Mouse (Mus musculus) thymus, postnatal 4 days (tissue): Measurements from ENCODE around the gene Tuba3b.
A peak's percentile ranks its signal among the peaks of the same experiment; 100 is the strongest.

ENCODE experiments used
- DNase-seq: peaks from one replicate; pipeline ENCODE4 v3.0.0; 2021

Gene Tuba3b

GRCm38 (mm10) chr6:145615666-145616210 is at the start of gene Tuba3b:
Tuba3b (plus strand) TSS chr6:145615757.
- DNase-seq: peak; percentile 11

DNA sequence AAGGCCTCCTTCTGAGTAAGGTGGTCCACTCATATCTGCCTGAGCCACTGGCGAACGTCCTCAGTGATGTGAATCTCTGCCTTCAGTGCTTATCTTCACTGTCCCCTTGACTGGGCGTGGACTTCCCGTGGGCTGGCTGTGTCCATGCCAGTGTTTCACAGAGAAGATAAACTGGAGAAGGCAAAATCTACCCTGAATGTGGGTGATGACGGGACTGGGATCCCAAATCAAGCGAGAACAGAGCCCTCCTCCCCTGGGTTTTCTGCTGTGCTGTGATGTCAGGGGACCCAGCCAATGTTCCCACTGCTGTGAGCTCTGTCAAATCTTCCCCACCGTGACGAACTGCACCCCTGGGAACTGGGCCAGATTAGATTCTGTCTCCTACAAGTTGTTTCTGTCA is 48.3 kb upstream of the Tuba3b start:
- no peak for DNase-seq

GRCm38 (mm10) chr6:145567832-145568231 is 47.7 kb upstream of the Tuba3b start:
- DNase-seq: no peak

DNA sequence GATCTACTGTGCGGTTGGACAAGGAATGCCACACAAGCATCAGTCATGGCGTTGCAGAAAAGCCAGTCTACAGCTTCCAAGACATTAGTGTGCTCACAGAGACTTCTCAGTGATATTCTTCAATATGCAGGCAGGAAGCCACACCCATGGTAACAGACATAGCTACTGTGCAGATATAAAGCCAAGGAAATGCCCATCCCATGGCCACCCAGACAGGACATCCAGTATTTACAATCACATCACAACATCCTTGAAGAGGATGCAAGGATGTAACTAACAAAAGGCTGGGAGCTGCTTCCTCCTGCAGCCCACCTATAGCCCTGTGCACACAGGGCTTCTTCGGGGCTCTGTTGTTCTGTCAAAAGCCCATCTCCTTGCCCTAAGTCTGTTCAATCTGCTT is 46.9 kb upstream of the Tuba3b start:
- DNase-seq: no peak

GRCm38 (mm10) chr6:145573250-145574013 is 42.1 kb upstream of the Tuba3b start:
- DNase-seq: no peak

GRCm38 (mm10) chr6:145576762-145577161 is 38.8 kb upstream of the Tuba3b start:
- DNase-seq: no peak

DNA sequence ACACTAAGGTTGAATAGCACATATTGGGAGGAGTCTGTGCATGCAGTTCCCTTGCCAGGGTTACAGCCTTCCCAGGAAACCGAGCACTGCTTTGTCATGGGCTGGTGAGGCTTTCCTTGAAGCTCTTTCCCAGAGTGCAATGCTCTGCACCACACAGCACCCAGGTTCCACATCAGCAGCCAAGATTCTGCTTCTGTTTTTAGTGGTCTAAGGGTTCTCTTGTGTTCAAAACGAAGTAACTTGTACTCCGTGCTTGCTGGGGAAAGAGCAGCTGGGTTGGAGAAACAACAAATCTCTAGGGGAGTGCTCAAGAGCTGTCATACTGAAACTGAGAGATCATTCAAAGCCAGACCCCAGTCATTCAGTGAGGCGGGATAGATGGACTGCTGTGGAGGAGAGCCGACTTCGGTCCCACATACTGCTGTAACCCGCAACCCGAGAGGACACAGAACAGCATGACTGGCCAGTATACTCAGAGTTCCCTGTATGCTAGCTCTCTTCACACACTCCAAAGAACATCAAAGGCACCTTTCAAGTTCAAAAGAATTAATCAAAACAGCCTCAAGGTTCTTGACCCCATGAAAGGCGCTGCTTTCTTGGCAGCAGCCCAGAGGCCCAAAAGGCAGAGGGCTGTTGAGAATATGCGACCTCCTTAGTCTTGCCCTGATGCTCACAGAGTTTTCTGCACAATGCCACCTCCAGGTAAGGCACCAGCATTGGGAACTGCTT is 36.9 kb upstream of the Tuba3b start:
- DNase-seq: no peak

GRCm38 (mm10) chr6:145579761-145580160 is 35.8 kb upstream of the Tuba3b start:
- DNase-seq: no peak

- DNase-seq: no peak
Measured at GRCm38 (mm10) chr6:145581366-145582170, 34.0 kb upstream of the Tuba3b start.

GRCm38 (mm10) chr6:145585052-145585973 is 30.2 kb upstream of the Tuba3b start:
- no peak for DNase-seq

DNA sequence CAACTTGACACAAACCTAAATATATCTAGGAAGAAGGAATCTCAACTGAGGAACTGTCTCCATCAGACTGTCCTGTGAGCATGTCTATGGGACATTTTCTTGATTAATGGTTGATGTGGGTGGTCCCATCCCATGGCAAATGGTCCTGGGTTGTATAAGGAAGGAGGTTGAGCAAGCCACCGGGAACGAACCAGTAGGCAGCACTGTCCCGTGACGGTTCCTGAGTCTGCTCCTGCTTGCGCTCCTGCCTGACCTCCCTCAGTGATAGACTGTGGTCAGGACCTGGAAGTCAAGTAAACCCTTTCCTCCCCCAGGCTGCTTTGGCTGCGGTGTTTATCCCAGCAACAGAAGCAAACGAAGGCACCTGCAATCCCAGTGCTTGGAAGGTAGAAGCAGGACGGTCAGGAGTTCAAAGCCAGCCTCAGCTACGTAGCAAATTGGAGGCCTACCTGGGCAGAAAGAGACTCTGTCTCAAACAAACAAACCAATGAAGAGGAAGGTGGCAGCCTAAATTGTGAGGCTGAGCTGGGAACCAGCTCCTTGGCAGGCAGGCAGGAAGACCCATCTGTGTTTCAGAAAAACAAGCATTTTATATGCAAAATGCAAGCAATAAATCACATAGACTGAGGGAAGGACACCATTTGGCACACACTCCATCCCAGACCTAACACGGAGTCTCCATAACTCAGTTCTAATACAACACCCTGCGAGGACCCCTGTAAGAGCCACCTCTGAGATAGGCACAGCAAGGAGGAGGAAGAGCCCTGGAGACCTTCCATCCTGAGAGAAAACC is 24.9 kb upstream of the Tuba3b start:
- no peak for DNase-seq

GRCm38 (mm10) chr6:145591578-145591977 is 24.0 kb upstream of the Tuba3b start:
- DNase-seq: no peak

DNA sequence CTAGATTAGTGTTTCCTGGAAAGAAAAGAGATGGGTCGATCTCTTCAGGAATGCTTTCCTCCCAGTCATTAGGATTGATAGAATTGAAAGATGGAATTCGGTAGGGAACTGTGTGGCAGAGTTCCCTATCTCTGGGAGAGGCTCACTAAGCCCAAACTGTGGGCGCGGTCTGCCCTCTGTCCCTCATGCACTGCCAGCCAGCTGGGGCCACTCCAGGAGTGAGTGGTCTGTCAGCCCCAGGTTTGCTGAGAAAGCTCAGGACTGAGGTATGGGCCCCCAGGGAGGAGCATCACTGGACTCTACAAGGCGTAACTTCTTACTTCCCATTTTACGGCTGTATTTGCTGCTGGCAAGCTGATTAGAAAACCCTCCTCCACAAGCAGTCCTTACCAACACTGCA is 23.5 kb upstream of the Tuba3b start:
- no peak for DNase-seq

GRCm38 (mm10) chr6:145592531-145592998 is 23.0 kb upstream of the Tuba3b start:
- DNase-seq: no peak

- DNase-seq: no peak
Measured at GRCm38 (mm10) chr6:145593991-145594390, 21.6 kb upstream of the Tuba3b start.

- no peak for DNase-seq
Measured at GRCm38 (mm10) chr6:145595905-145596304, 19.7 kb upstream of the Tuba3b start.

GRCm38 (mm10) chr6:145598794-145599555 is 16.6 kb upstream of the Tuba3b start:
- no peak for DNase-seq

DNA sequence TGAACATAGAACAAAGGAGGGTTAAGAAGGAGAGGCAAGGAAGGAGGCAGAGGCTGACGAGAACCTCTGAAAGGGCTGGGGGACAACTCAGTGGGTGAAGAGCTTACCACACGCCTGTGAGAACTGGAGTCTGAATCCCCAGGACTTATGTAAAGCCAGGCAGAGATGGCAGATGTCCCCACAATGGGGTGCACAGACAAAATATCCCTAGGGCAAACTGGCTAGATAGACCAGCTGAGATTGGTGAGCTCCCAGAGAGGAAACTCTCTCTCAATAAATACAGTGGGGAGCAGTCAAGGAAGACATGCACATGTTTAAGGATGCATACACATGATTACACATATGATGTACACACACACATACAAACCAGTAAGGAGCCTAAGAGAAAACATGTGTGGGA is 11.4 kb upstream of the Tuba3b start:
- DNase-seq: no peak

GRCm38 (mm10) chr6:145604648-145605047 is 10.9 kb upstream of the Tuba3b start:
- no peak for DNase-seq

GRCm38 (mm10) chr6:145605203-145605602 is 10.4 kb upstream of the Tuba3b start:
- DNase-seq: no peak
